Mouse (Mus musculus) neural tube, postnatal 0 days (tissue): Measurements from ENCODE around the gene Krtap19-5. TPM values are rescaled to one million over a fixed set of nuclear protein-coding genes. Genes with fewer than 3 reads are reported as not detected.

ENCODE experiments used
- polyA plus RNA-seq: library from polyadenylated mRNA; unstranded; fragments of >200 nt; fragmentation: Nextera tagmentation; extraction: Ambion mirVana; gene quantifications from 2 replicates; pipeline ENCODE4 v1.2.1, GENCODE M21; 2015

Krtap19-5 gene
- polyA plus RNA-seq, result not detected in 2 replicates

DNA sequence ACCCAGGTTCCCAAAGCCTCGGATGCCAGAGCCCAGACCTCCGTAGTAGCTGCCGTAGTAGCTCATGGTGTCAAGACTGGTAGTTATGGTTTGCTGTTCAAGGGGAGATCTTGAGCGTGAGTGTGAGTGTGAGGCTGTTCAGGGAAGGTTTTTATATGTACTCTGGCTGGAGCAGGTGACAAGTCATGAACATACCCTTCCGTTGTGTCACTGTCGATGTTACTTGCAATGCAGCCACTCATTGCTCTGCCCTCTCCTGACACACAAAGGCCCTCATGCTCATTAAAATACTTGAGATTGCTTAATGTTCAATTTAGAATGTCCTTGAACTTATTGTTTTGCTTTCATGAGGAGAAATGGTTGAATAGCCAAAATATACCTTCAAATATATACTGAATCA is at the start of gene Krtap19-5:
Krtap19-5 (minus strand) TSS at position 101 of the 400 bp plus-strand sequence.

DNA sequence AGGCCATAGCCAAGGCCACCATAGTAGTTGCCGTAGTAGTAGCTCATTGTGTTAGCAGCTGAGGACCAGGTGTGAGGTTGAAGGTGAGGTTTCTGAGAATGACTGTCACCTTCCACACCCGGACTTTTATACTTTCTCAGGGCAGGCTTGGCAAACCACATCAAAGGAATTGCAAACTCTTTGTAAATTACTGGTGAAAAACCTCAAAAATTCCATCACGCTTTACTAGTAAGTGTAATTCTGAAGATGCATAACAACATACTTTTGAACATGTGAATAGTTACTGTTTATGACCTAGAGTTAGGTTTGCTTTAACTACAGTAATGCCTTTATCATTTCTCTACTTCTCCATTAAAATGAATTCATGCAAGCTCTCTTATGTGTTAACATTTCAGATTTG is 35.9 kb upstream of the Krtap19-5 start, which contains the start of gene Krtap19-9b:
Krtap19-9b (minus strand) TSS at position 101 of the 400 bp plus-strand sequence.

DNA sequence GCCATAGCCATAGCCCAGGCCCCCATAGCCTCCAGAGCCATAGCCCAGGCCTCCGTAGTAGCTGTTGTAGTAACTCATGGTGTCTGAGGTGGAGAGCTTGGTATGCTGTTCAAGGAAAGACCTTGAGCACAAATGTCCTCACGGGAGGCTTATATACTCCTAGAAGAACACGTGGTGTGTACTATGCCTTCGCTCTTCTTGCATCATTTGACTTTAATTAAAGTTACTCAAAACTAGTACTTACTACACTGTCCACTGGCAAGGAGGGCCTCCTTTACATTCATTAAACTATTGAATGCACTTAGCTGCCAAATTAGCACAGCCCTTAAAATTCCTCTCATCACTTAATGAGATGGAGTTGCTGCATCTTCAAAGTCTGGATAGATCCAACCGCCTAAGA is 11.3 kb downstream of the Krtap19-5 start, which contains the start of gene Krtap19-4:
Krtap19-4 (minus strand) TSS at position 101 of the 400 bp plus-strand sequence.

DNA sequence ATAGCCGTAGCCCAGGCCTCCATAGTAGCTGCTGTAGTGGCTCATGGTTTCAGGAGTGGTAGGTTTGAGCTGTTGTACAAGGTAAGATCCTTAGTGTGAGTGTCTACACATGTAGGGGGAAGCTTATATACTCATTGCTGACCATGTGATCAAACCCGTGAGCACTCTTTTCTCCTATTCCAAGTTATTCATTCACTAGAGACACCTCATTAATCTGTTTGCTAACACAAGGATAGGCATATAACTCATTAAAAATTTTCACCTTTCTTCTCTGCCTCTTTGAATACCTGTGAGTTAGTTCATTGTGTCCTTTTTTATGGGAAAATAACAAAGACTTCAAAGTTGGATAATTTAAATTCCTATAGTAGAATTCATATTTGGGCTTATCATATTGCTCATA is 18.3 kb downstream of the Krtap19-5 start, which contains the start of gene Krtap19-3:
Krtap19-3 (minus strand) TSS at position 101 of the 400 bp plus-strand sequence.

DNA sequence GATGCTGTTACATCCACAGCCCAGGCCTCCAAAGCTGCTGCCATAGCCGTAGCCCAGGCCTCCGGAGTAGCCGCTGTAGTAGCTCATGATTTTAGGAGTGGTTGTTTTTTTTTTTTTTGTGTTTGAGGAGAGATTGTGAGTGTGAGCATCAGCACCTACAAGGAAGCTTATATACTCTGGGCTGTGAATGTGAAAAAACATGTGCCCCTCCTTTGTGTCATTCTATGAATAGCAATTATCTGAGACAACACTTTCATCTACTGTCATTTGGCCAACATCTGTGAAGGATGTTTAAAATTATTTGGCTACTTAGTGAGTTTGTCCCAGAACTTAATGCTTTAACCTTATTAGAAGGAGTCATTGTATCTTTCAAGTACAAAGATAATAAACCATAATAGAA is 22.1 kb downstream of the Krtap19-5 start, which contains the start of gene Krtap19-2:
Krtap19-2 (minus strand) TSS at position 101 of the 400 bp plus-strand sequence.

DNA sequence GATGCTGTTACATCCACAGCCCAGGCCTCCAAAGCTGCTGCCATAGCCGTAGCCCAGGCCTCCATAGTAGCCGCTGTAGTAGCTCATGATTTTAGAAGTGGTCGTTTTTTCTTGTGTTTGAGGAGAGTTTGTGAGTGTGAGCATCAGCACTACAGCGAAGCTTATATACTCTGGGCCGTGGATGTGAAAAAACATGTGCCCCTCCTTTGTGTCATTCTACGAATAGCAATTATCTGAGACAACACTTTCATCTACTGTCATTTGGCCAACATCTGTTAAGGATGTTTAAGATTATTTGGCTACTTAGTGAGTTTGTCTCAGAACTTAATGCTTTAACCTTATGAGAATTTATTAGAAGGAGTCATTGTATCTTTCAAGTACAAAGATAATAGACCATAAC is 26.9 kb downstream of the Krtap19-5 start, which contains the start of gene Krtap19-1:
Krtap19-1 (minus strand) TSS at position 101 of the 400 bp plus-strand sequence.

Other genes with a start within 250 kb of the Krtap19-5 start
- not detected in 2 replicates for gene Krtap26-1, start 248.7 kb downstream of the Krtap19-5 start, polyA plus RNA-seq
- gene Krtap27-1, start 224.8 kb downstream of the Krtap19-5 start, polyA plus RNA-seq, result not detected in 2 replicates
- not detected in 2 replicates for gene 2310061N02Rik, start 188.5 kb downstream of the Krtap19-5 start, polyA plus RNA-seq
- not detected in 2 replicates for gene Krtap13-1, start 167.6 kb downstream of the Krtap19-5 start, polyA plus RNA-seq
- gene Krtap13, start 144.8 kb downstream of the Krtap19-5 start, polyA plus RNA-seq, result not detected in 2 replicates
- not detected in 2 replicates for gene 2310034C09Rik, start 137.6 kb downstream of the Krtap19-5 start, polyA plus RNA-seq
- not detected in 2 replicates for gene 2310057N15Rik, start 122.3 kb downstream of the Krtap19-5 start, polyA plus RNA-seq
- not detected in 2 replicates for gene Gm5965, start 118.6 kb downstream of the Krtap19-5 start, polyA plus RNA-seq
- gene Gm20741, start 84.2 kb downstream of the Krtap19-5 start, polyA plus RNA-seq, result not detected in 2 replicates
- not detected in 2 replicates for gene Krtap15, start 76.2 kb downstream of the Krtap19-5 start, polyA plus RNA-seq
- not detected in 2 replicates for gene Krtap14, start 70.3 kb downstream of the Krtap19-5 start, polyA plus RNA-seq
- gene Krtap19-1, start 27.0 kb downstream of the Krtap19-5 start, polyA plus RNA-seq, result not detected in 2 replicates
- gene Krtap19-2, start 22.2 kb downstream of the Krtap19-5 start, polyA plus RNA-seq, result not detected in 2 replicates
- gene Krtap19-3, start 18.4 kb downstream of the Krtap19-5 start, polyA plus RNA-seq, result not detected in 2 replicates
- not detected in 2 replicates for gene Krtap19-4, start 11.4 kb downstream of the Krtap19-5 start, polyA plus RNA-seq
- gene Krtap19-9b, start 35.8 kb upstream of the Krtap19-5 start, polyA plus RNA-seq, result not detected in 2 replicates
- gene Krtap16-3, start 66.4 kb upstream of the Krtap19-5 start, polyA plus RNA-seq, result not detected in 2 replicates
- not detected in 2 replicates for gene Krtap22-2, start 114.3 kb upstream of the Krtap19-5 start, polyA plus RNA-seq
- gene Gm10229, start 118.8 kb upstream of the Krtap19-5 start, polyA plus RNA-seq, result not detected in 2 replicates
- gene Krtap6-1, start 135.2 kb upstream of the Krtap19-5 start, polyA plus RNA-seq, result not detected in 2 replicates
- not detected in 2 replicates for gene Gm10228, start 145.0 kb upstream of the Krtap19-5 start, polyA plus RNA-seq
- not detected in 2 replicates for gene Krtap6-5, start 151.4 kb upstream of the Krtap19-5 start, polyA plus RNA-seq
- not detected in 2 replicates for gene 1110025L11Rik, start 167.5 kb upstream of the Krtap19-5 start, polyA plus RNA-seq
- gene Krtap6-3, start 187.6 kb upstream of the Krtap19-5 start, polyA plus RNA-seq, result not detected in 2 replicates
- gene Gm6358, start 244.4 kb upstream of the Krtap19-5 start, polyA plus RNA-seq, result not detected in 2 replicates